Mouse (Mus musculus): Measurements from ENCODE around the gene Cttn. TPM values are rescaled to one million over a fixed set of nuclear protein-coding genes. Genes with fewer than 3 reads are reported as not detected.

The Cttn gene
- 70.2 and 75.9 TPM in 2 replicates for polyA plus RNA-seq (2015; fragmentation: Nextera tagmentation; extraction: Ambion mirVana)

DNA sequence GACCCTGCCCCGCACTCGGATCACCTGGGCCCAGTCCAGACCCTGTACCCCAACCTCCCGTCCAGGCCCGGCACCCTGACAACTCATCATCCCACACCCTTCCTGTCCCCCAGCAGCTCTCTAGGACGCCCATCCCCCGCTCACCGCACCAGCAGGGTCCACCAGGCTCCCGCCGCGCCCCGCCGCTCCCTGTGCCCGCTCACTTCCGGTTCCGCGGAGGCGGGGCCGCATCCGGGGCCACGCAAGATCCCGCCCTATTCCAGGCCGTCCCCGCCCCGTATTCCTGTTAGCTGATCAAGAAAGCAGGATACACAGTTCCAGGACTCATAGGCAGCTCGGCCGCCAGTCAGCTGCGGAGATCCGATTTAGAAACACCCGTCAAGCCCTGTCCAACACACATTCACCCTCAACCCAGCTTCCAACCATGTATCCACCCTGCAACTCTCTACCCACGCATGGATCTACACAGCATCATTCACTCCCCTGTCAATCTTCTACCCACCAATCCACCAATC lies at the start of gene Cttn:
Cttn (minus strand) TSS at position 465 of the 515 bp plus-strand sequence.

Other genes with a start within 250 kb of the Cttn start
- gene Ppfia1, start 82.7 kb upstream of the Cttn start, polyA plus RNA-seq (2015; fragmentation: Nextera tagmentation; extraction: Ambion mirVana), result 12.7 and 14.0 TPM in 2 replicates
- 4.9 and 7.3 TPM in 2 replicates for gene Fadd, start 111.5 kb upstream of the Cttn start, polyA plus RNA-seq (2015; fragmentation: Nextera tagmentation; extraction: Ambion mirVana)